Mouse (Mus musculus) megakaryocyte, embryonic 14.5 days (primary cell): ENCODE measurements around the gene Tfip11.

Experiments
- FLI1 ChIP-seq: IDR thresholded peaks from 2 replicates; pipeline ENCODE4 v1.6.1; 2012; ENCODE audit warnings: low read length, inconsistent platforms, mixed read lengths
- GATA1 ChIP-seq: IDR thresholded peaks from 3 replicates; pipeline ENCODE4 v1.6.1; 2012; ENCODE audit warnings: mixed read lengths, low read length, inconsistent platforms, borderline replicate concordance

- TF ChIP-seq GATA1: no peak
- no peak for TF ChIP-seq FLI1
Observed at GRCm38 (mm10) chr5:112344092-112344960, 18.2 kb downstream of the Tfip11 start.
